Mouse (Mus musculus): ENCODE results near the gene Mcrs1.
"Not testable (repeated sequence)": the region's sequence is repeated elsewhere in the genome, so short reads cannot be mapped to it uniquely, and the experiment has no call there.

Gene Mcrs1

DNA sequence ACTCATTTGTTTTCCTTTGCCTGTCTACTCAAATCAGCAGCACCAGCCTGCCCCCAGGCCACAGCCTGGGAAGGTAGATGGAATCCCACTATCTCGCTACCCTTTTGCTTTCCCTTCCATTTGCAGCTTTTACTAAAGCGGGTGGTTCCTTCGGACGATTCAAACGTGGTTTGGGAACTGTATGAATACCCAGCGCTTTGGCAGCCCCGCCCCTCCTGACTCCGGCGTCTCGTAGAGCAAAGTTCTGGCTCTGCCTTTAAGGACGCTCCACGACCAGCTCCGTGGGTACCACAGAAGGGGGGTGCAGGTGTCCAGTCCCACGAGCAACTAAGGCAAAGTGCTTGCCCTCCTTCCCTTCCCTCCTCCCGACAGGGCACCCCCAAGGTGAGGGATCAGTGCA is 650 bp downstream of the Mcrs1 start:
- peak in 1 of 2 experiments; percentile 33 for DNase-seq (ENCODE audit: low spot score in 2 of 2)

DNA sequence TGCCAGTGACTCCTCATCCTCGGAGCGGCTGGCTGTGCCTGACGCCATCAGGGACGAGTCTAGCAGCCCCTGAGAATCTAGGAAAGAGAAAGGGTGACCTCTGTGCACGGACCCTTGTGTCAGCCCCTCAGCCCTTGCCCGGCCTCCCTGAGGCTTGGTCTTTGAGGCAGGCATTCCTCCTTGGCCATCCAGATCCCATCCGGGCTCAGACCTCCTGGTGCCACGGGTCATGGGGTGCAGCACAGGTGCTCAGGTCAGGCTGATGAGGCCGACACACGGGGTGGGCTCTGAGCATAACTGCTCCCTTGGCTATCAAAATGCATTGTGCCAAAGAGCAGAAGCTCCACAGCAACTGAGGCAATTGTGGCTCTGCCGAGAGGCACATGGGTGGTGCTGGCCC is 1.8 kb downstream of the Mcrs1 start:
- DNase-seq (ENCODE audit: low spot score in 2 of 2): no peak

DNA sequence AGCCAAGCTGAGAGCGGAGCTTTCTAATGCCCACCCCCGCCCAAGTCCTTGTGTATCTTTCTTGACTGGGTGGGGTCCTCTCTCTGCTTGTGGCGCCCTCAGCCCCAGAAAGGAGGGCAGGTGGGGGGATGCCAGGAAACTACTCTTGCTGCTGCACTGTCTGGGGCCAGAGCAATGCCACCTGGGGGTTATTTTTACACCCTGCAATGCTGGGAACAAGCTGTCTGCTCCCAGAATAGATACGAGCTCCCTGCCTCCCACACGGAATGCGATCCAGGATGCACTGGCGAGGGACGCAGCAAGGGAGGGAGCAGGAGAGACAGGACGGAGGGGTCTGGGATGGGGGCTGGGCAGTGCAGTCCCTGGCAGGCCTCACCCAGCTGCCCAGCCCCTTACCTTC is 2.8 kb downstream of the Mcrs1 start:
- DNase-seq (ENCODE audit: low spot score in 2 of 2): no peak

DNA sequence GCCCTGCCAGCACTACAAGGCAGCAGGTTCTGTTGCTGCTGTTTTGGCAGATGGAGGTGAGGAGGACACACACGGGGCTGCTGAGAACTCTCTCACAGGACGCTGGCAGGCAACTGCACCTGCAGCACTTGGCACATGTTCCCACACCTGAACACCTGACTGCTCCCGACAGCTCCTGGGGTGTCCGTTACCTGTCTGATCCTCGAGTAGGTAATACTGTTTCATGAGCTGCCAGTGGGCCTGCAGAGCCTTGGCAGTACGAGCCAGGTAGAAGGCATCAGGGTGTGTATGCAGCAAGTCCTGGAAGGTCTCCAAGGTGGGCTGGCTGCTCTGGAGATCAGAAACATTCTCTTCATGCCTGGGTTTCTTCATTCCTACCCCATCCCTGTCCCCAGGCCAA is 5.0 kb downstream of the Mcrs1 start:
- DNase-seq (ENCODE audit: low spot score in 2 of 2): not testable (repeated sequence)

DNA sequence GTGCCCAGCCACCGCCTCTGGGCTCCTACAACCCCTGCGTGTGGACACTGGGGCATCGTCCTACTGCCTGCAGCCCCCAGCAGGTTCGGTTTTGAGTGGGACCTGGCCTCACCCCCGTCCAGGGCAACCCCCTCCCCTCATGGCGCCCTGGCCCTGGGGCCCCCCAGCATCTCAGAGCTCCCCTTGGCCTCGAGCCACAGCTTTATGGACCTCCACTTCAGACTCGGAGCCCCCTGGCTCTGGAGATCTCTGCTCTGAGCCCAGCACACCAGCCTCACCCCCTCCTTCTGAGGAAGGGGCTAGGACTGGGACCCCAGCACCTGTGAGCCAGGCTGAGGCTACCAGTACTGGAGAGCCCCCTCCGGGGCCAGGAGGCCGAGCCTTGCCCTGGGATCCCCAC is 9.7 kb downstream of the Mcrs1 start:
- DNase-seq (ENCODE audit: low spot score in 2 of 2): no peak

DNA sequence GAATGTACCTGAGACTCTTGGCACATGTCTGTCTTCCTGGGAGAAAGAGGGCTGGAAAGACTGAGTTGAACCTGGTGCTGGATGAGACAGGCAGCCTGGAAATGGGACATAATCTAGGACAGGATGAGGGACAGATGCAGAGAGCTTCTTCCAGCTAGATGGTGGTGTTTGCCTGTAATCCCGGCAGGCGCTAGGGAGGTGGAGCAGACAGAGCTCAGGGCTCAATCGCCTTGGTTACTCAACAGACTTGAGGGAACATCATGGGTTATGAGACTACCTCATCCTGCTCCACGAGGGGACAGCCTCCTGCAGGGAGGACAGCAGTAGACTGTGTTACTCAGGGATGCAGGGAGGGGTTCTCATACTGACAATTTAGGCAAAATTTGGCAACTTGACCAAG is 10.5 kb downstream of the Mcrs1 start:
- no peak for DNase-seq (ENCODE audit: low spot score in 2 of 2)

DNA sequence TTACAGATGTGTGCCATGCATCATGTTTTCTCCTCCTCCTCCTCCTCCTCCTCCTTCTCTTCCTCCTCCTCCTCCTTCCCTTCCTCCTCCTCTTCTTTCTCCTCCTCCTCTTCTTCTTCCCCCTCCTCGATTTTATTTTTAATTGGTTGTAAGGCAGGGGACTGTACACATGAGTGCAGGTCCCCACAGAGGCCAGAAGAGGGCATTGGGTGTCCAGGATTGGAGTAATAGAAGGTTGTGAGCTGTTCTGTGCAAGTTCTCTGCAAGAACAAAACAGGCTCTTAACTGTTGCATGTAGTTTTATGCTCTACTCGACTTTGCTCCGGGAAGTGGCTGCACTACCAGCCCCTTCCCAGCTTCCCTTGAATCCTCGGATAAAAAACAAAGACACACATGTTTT is 11.6 kb downstream of the Mcrs1 start:
- DNase-seq (ENCODE audit: low spot score in 2 of 2): no peak

DNA sequence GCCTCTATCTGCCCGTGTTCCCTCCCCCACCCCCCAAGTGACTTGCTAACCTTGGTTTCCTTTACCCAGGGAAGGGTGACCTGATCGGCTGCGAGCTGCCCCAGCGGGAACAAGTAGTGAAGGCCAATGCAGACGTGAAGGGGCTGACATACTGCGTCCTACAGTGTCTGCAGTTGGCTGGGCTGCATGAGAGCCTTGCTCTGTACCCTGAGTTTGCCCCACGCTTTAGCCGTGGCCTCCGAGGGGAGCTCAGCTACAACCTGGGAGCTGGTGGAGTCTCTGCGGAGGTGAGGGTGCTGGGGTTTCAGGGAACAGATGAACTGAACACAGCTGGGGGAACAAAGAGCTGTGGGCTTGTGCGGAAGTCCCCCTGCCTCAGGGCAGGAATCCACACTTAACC is 13.8 kb downstream of the Mcrs1 start:
- DNase-seq (ENCODE audit: low spot score in 2 of 2): no peak

DNA sequence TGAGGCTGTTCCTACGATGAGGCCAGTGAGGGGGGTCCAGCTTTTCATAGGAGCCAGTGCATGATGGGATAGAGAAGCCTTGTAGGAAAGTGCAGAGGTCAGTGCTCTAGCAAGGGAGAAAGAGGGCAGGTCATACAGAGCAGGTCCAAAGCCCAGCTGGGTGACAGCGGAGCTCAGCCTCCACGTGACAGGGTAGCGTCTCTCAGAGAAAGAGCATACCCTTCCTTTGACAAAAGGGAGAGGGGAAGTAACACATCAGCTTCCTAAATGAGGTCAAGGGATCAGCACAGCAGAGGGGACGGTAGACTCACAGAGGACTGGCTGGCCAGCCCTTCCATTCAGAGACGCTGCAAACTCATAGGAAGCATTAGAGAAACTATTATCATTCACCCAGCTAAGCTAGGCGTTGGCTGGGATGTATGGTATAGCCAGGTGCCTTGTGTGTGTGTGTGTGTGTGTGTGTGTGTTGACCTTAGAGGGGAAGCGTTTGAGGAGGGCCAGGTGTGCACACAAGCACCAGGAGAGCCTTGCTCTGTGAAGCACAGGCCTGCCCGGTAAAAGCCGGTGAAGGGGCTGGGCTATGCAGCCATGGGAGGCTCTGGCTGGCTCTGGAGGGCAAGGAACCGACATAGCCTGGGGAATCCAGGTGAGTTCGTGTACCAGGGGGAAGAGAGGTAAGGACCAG is 17.3 kb downstream of the Mcrs1 start:
- DNase-seq (ENCODE audit: low spot score in 2 of 2): no peak

DNA sequence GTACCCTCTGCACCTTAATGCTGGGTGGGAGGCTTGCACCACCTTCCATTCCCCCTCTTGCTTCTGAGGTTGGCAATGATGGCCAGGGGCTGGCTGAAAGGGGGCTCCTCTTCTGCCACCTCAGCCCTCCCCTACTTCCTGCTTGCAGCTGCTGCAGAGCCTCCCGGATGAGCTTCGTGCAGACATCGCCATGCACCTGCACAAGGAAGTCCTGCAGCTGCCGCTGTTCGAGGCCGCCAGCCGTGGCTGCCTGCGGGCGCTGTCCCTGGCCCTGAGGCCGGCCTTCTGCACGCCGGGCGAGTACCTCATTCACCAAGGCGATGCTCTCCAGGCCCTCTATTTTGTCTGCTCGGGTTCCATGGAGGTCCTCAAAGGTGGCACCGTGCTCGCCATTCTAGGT is 18.0 kb downstream of the Mcrs1 start:
- DNase-seq (ENCODE audit: low spot score in 2 of 2): no peak

DNA sequence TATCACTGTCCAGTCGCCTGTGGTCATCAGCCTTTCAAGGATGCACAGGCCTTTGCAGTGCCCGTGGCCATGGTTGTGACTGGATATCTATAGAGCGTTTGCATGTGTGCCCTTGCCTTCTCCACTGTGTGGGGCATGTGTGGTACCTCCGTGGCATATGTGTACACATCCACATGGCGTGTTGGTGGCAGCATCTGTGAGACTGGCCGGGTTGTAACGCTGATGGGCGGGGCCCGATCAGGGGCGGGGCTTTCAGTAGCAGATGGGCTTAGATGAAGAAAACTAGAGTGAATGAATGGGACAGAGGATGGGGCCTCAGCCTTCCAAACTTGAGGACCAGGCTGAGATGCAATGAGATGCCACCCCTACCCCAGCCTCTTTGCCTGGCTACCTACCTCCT is 19.8 kb downstream of the Mcrs1 start:
- DNase-seq (ENCODE audit: low spot score in 2 of 2): no peak

DNA sequence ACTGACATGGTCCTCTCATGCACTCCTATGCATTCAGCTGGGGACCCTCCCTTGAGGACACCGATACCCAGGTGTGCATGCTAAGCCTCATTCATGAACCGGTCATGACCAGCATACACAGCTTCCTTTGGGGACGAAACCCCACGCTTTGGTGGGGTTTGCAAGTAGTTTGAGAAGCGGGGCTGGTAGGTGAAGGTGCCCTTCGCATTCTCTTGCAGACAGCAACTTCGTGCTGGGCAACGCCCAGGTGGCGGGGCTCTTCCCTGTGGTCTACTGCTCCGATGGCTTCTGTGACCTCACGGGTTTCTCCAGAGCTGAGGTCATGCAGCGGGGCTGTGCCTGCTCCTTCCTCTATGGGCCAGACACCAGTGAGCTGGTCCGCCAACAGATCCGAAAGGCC is 25.7 kb downstream of the Mcrs1 start:
- DNase-seq (ENCODE audit: low spot score in 2 of 2): no peak

DNA sequence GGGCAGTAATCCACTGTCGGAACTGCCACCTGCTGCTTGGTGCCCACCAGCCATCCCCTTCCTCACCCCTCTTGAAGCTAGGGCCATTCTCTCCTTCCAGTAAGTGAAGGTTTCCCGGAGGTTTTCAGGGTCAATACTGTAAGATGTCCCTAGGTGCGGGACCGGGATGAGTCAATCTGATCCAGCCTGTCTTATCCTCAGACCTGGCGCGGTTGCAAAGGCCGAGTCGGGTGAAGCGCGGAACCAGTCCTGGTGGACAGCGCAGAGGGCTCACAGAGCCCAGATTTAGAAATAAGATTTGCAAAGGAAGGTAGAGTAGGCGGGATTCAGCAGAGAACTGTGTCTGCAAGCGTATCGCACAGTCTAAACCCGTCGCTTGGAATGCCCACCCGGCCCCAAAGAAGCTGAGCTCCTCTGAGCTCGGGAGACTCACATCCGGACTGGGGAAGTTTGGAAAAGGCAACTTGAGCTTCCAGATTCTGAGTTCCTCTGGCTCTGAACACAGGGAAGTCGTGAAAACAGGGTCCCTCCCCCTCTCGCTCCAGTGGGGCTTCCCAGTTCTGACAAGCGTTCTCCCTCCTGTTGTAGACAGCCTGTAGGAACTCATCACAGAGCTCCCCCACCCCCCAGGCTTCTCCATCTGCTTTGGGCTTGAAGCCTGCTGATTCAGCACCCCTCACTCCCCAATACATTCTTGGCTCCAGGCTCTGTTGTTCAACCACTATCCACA is 26.5 kb downstream of the Mcrs1 start:
- DNase-seq (ENCODE audit: low spot score in 2 of 2): no peak

DNA sequence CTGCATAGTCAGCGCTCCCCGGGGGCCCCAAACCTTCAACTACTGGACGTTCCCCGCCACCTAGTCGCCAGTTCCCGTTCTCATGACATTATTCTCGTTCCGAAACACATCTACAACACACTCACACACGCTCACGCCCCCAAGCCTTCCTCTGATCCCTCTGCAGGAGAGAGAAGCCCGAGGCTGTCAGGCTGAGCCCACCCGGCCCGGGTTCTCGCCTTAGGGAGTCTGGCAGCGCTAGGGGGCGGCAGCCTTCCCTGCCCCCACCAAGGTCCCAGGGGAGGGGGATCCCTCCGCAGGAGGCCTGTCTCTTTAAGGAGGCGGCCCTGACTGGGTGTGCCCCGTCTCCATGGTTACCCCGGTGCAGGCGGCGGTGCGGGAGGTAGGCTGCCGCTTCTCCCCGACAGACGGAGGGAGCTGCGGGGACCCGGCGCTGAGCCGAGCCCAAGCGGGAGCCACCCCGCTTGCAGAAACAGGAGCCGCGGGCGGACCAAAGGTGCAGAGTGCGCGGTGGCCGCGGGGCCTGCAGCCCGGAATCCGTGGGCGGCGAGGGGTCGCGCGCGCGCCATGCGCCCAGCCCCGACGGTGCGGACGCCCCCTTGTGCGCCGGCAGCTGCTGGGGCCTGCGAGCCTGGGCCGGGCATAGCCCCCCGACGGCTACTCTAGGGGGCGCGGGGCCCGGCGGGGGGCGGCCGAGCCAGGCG is 27.4 kb downstream of the Mcrs1 start, which contains the start of gene Kcnh3:
Gene Kcnh3 (plus strand): TSS at position 654 of the 704 bp plus-strand sequence.
- peak; percentile 29 to 43 for DNase-seq (ENCODE audit: low spot score in 2 of 2)

DNA sequence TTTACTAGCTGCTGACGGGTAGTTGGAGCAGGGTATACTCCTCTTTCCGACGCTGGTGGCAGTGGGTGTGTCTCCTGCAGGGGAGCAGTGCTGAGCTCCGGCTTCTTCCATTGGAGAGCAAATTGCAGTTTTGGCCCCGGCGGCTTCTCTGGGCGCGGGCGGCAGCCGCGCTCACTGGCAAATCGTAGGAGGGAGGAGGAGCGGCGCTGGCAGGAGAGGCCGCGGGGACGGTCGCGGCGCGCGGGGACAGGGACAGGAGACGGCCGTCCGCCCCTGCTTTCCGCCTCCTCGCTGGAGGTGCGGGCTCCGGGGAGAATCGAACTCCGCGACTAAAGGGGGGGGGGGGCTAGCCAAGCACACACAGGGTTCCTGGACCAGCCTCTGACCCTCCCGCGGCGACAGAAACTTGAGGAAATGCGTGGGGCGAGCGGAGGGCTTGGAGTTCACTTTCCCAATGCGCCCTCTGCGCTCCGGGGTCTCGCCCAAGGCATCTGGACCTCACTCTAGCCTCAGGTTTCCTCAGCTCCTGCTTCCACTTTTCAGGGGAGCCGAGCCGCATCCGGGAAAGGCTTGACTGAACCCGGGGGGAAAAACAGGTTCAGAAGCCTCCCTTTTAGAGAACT is 28.1 kb downstream of the Mcrs1 start:
- peak in 1 of 2 experiments; percentile 46 for DNase-seq (ENCODE audit: low spot score in 2 of 2)

DNA sequence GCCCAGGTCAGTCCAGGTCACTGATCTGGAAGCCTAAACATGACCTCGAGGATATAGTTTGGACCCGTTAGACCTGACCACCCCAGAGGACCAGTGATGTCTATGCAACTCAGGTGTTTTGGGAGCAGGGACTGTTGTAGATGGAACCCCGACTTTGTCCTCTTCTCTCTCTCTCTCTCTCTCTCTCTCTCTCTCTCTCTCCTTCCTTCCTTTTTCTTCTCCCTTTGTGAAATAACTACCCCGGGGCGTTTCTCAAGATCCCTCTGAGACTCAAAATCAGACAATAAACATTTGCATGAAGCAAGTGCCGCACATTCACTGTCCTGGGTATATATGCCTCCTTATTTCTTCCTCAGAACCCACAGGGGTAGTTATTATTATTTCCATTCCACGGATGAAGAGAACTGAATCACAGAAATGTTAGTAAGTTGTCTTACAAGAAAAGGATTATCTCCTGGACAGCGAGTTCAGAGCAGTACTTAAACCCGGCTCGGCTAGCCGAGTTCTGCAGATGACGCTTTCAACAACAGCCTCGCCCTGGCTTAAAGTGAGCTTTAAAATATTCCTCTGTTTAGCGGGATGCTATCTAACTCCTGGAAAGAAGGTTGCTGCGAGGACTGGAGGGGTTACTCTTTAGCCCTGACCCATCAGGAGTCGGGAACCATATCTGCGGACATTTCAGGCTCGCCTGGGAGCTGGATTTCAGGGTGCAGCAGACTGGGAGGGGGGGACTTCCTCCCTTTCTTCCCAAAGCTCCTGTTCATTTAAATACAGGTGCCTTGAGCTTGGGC is 28.8 kb downstream of the Mcrs1 start:
- DNase-seq (ENCODE audit: low spot score in 2 of 2): no peak

DNA sequence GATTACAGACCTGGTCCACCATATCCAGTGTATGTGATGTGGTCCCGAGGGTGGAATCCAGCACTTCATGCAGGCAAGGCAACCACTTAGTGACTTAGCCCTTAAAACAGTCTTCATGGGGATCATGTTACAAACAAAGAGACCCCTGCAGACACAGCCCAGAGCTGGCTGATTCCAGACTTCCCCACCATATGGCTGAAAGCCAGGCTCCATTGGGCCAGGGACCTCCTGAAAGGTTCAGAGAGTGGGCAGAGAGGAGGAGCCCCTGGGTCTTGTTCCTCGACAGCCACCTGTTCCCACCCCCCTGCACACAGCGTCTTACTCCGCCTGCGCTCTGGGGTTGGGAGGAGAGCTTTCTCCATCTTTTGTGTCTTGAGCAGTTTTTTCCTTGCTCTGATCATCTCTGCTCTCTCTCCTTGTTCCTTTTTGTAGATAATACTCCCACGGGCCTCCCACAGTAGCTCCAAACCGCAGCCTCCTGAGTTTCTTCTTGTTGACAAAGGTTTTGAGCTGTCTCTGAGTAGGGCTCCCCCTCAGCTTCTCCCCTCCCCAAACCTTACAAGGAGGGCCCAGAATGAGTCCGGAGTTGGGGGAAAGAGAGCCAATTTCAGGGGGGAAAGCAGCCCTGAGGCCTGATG is 30.3 kb downstream of the Mcrs1 start:
- DNase-seq (ENCODE audit: low spot score in 2 of 2): no peak

DNA sequence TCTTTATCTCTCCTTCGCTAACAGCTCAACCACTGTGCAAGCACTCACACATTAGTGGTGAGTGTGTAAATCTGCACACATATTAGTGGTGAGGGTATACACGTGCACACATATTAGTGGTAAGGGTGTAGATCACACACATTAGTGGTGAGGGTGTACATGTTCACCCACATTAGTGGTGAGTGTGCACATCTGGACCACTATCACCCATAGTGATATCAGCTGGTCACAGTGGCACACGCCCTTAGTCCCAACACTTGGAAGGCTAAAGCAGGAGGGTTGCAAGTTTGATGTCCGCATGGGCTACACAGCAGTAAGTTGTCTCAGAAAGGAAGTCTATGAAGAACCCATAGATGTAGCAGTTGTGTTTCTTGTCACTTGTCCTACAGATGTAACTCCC is 34.1 kb downstream of the Mcrs1 start:
- DNase-seq (ENCODE audit: low spot score in 2 of 2): no peak

DNA sequence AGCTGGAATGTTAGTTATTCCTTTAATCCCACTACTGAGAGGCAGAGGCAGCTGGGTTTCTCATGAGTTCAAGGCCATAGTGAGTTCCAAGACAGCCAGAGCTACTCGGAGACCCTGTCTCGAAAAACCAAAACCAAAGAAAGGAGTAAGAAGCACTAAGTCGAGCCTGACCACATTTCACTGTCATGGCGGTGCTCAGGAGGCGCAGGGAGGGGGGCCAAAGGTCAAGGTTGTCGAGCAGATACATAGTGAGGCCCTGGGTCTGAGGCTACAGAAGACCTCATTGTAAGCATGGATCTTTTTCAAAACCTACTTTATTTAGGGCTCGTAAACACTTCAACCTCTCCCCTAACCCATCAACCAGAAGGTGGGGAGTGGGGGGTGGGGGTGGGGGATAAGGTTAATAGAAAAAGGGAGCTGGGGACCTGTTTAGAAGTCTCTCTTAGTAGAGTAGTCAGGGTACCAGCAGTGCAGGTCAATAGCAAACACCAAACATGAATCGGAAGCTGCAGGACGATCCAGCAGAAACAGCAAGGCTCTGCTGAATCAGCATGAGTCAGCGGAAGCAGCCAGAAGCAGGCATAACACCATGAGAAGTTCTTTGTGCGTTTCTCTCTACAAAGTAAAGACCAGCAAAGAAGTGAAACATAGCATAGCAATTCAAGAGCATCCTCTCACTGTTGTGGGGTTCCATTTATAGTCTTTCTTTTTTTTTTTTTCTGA is 35.9 kb downstream of the Mcrs1 start:
- DNase-seq (ENCODE audit: low spot score in 2 of 2): no peak

DNA sequence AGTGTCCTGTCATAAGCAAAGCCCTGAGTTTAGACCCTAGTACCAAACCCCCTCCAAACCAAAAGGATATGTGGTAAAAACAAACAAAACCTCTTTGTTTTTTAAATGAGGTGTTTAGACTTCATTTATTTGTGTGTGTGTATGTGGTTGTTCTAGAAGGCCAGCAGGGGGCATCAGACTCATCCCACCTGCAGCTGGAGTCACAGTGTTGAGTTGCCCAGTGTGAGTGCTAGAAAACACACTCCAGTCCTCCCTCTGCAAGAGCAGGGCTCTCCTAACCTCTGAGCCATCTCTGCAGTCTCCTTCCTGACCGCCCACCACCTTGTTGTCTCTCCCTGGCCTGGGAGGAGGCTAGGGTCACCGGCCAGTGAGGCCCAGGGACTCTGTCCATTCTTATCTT is 36.8 kb downstream of the Mcrs1 start:
- DNase-seq (ENCODE audit: low spot score in 2 of 2): no peak

Data from urinary bladder, adult 18-20 months (tissue).